Mouse (Mus musculus) c-Kit-positive CD71-positive TER-119-negative erythroid progenitor cells, embryonic 14.5 days (primary cell): ENCODE data around the gene Lrrtm4.

Experiments
- DNase-seq: peaks from one replicate; pipeline ENCODE4 v3.0.0-alpha.2; 2013; ENCODE audit warnings: low read depth

The Lrrtm4 gene

DNA sequence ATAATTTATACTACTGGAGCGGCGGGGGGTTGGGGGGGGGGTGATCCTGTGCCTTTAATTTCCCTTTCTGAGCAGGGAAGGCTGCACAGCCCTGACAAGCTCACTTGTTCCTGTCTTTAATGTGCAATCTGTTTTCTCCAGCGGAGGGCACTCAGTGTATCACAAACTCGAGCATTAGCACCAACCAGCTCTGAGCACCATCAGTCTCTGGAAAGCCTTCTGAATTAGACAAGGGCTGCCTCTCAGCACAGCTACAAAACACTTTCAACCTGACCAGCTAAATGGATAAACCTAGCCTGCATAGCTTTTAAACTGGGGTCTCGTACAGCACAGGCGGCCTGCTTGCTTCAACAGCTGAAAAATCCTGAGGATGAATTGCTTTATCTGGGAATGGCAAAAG, at the start of gene Lrrtm4:
TSS of gene Lrrtm4 (plus strand) at position 113 of the 400 bp plus-strand sequence.
- DNase-seq, result no peak

GRCm38 (mm10) chr6:80019189-80019860, 648 bp downstream of the Lrrtm4 start:
- DNase-seq, result no peak

DNA sequence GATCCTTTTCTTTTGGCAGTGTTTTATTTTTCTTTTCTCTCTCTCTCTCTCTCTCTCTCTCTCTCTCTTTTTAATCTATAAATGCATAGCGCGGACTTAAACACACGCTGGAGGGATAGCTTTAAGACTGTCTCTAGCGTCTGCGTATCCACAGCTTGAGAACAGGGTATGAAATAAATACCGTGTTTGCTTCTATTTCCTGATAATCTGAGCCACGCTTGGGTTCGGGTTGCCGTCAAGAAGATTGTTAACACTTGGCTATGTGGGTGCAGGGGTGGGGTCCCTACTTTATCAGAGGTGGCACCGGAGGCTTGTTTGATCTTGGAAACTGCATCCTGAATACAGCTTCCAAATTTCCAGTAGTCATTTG, 1.2 kb downstream of the Lrrtm4 start:
- DNase-seq, result no peak

- no peak for DNase-seq
These were observed 38.2 kb downstream of the Lrrtm4 start for GRCm38 (mm10) chr6:80056849-80057248.

DNA sequence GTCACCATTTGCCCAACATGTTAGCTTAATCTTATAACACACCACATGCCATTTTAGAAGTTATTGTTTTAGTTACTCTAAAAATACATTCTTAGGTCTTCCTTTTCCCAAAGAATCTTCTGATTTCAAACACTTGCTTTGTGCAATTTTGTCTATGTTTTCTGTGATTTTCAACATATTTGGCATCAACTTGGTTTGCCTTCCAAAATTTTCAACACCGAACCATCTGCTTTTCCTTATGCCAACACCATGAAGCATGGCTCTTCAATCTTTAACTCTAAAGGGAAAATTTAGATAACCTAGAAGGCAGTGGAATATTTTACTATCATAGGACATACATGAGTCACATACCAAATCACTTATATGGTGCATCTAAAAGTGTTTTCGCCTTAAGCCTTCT, 59.3 kb downstream of the Lrrtm4 start:
- no peak for DNase-seq

DNA sequence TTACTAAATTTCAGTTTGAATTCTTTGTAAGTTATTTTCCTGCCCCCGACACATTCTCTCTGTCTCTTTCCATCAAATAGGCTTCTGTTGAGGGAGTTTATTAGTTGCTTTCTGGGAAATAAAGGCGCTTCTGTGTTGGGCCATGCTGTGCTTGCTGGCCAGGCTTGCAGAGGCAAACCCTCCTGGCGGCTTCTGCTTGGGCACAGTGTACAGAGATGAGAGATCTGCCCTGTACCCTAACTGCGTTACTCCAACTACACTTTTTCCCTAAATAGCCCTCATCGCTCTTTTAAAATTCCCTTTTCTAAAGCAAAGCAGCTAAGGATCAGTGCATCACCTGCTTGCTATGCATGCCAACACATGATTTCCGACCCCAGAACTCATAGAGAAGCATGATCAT, 60.6 kb downstream of the Lrrtm4 start:
- DNase-seq, result no peak

GRCm38 (mm10) chr6:80094909-80095308, 76.2 kb downstream of the Lrrtm4 start:
- DNase-seq, result no peak

- no peak for DNase-seq
These were observed 86.7 kb downstream of the Lrrtm4 start for GRCm38 (mm10) chr6:80105343-80105742.

DNA sequence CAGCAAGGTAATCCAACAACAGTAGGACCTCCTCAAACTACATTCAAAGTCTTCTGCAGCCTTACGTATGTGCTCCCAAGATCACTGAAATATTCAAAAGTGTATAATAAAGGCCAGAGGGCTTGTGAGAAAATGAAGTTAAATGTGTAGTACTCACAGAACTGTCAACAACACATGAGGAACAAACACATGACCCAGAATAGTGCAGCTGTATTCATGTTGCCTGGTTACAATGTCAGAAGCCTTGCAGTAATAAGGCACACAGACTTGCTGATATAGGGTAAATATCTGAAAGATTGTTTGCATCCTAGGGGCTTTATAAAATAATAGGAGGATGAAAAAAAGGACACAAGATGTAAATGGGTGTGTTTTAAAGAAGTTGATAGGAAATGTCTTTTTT, 87.2 kb downstream of the Lrrtm4 start:
- DNase-seq, result no peak

GRCm38 (mm10) chr6:80126419-80126818, 107.7 kb downstream of the Lrrtm4 start:
- DNase-seq, result no peak

GRCm38 (mm10) chr6:80162585-80162984, 143.9 kb downstream of the Lrrtm4 start:
- no peak for DNase-seq

GRCm38 (mm10) chr6:80181916-80182315, 163.2 kb downstream of the Lrrtm4 start:
- DNase-seq, result no peak

DNA sequence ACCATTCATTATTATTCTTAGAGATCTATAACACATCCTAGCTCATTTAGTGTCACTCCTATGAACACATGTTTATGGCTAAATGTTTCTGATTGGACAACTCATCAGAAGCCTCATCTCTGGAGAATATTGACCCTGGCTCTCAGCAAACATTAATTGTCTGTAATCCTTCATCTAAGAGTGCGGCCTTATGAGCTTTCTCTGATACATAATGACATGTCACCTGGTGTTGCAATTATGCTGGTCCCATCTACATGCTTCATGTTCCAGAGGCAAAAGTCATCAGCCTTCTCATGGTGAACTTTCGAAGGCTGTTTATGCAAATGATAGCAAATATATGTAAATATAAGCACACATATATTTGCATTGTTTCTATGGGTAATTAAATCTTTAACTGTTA, 163.7 kb downstream of the Lrrtm4 start:
- DNase-seq, result no peak

- DNase-seq, result no peak
These were observed 166.9 kb downstream of the Lrrtm4 start for GRCm38 (mm10) chr6:80185489-80186113.

- no peak for DNase-seq
These were observed 168.1 kb downstream of the Lrrtm4 start for GRCm38 (mm10) chr6:80186791-80187190.

- no peak for DNase-seq
These were observed 190.8 kb downstream of the Lrrtm4 start for GRCm38 (mm10) chr6:80209476-80209875.

- DNase-seq, result no peak
These were observed 191.6 kb downstream of the Lrrtm4 start for GRCm38 (mm10) chr6:80210281-80210680.

GRCm38 (mm10) chr6:80261595-80261994, 242.9 kb downstream of the Lrrtm4 start:
- DNase-seq, result no peak

DNA sequence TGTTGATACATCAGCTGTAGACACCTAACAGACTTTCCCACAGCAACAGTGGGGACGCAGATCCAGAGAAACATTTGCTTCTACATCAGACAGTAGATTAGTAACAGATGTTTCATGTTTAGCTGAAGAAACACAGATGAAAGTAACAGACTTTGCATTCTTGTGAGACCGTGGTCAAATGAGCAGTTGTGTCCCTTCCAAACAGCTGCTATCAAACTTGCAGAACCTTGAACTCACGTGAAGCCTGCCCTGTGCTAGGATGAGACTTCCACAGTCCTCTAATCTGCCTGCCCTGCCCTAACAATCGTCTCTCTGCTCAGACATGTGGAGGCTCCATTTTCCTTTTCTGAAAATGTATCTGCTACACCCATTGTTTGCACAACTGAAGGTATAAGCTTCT, 245.3 kb downstream of the Lrrtm4 start:
- no peak for DNase-seq

DNA sequence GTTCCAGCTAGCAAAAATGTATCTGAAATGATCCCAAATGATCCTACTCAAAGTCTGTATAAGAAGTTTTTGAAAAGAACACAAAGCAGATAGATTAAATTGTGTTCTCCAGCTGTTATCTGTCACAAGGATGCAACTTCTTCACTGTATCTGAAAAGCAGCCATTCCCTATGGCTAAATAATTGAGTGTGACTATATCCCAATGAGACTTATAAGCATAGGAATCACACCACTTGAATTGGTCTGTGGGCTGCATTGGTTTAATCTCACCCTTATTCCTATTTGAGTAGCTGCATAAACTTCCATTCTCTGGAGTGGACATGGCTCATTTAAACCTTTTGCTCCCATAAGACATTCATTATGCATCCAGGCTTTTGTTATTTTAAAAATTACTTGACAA, 245.9 kb downstream of the Lrrtm4 start:
- no peak for DNase-seq

- DNase-seq, result no peak
These were observed 247.1 kb downstream of the Lrrtm4 start for GRCm38 (mm10) chr6:80265746-80266145.

DNA sequence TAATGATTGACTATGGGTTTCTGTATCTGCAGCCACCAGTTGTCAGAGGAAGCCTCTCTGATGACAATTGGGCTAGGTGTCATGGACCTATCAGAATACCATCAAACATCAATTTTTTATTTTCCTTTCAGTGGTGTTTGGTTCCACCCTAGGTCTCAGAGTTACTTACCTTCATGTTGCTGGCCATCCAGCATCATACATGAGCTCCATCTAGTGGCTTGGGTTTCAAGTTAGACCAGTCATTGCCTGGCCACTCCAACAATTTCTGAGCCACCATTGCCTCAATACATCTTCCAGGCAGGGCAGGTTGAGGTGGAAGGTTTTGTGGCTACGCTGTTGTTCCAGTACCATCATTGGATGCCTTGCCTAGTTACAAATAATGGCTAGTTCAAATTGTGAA, 268.3 kb downstream of the Lrrtm4 start:
- no peak for DNase-seq

DNA sequence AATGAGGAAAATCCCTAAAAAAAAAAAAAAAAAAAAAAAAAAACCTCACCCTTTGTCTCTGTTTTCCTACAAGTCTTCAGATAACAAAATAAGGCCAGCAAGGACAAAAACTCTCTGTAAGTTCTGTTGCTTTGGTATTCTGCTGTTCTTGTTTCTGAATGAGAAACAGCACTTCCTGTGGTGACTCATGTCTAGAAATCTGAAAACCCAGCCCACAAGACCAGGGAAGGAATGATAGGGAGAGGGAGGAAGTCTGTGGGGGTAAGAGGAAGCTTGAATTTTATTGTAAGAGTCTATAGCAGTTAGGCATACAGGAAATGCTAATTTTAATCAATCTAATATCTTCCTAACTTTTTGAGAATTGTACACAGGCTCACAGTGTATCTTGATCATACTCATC, 283.2 kb downstream of the Lrrtm4 start:
- DNase-seq, result no peak

GRCm38 (mm10) chr6:80303568-80303967, 284.9 kb downstream of the Lrrtm4 start:
- no peak for DNase-seq
